Mouse (Mus musculus) embryonic facial prominence, embryonic 13.5 days (tissue): ENCODE measurements around the gene 4930426L09Rik. TPM values are rescaled to one million over a fixed set of nuclear protein-coding genes. Genes with fewer than 3 reads are reported as not detected.

ENCODE experiments used
- ATAC-seq: fragments of 200-750 bp; cut with Nextera tagmentation; 2 replicates; pipeline ENCODE4 v1.8.0; 2017; ENCODE audit warnings: low read depth; ENCODE audit not compliant: insufficient number of reproducible peaks, insufficient read depth, low FRiP score, low TSS enrichment
- H3K27ac ChIP-seq: fragments of 300-500 bp; sonication (generic); 2 replicates; pipeline ENCODE4 v1.5.1; 2015; ENCODE audit warnings: moderate library complexity, mild to moderate bottlenecking, inconsistent platforms
- H3K27me3 ChIP-seq: fragments of 300-500 bp; sonication (generic); 2 replicates; pipeline ENCODE4 v1.6.1; 2015; ENCODE audit warnings: mild to moderate bottlenecking, inconsistent platforms
- H3K36me3 ChIP-seq: fragments of 300-500 bp; sonication (generic); 2 replicates; pipeline ENCODE4 v1.6.1; 2015; ENCODE audit warnings: mild to moderate bottlenecking, inconsistent platforms
- H3K4me1 ChIP-seq: fragments of 300-500 bp; sonication (generic); 2 replicates; pipeline ENCODE4 v1.6.1; 2015; ENCODE audit warnings: inconsistent platforms
- H3K4me2 ChIP-seq: fragments of 300-500 bp; sonication (generic); 2 replicates; pipeline ENCODE4 v1.6.1; 2015; ENCODE audit warnings: moderate library complexity, mild to moderate bottlenecking, inconsistent platforms
- H3K4me3 ChIP-seq: fragments of 300-500 bp; sonication (generic); 2 replicates; pipeline ENCODE4 v1.5.1; 2015; ENCODE audit warnings: mild to moderate bottlenecking, inconsistent platforms
- H3K9ac ChIP-seq: fragments of 300-500 bp; sonication (generic); 2 replicates; pipeline ENCODE4 v1.6.1; 2015; ENCODE audit warnings: mild to moderate bottlenecking, inconsistent platforms
- H3K9me3 ChIP-seq: fragments of 300-500 bp; sonication (generic); 2 replicates; pipeline ENCODE4 v1.6.1; 2016; ENCODE audit warnings: inconsistent platforms
- WGBS: fragments of 180-500 bp; shearing (Covaris S2); methylation state at CpG from one replicate; pipeline ENCODE4 v1.1.7; 2015; ENCODE audit warnings: mixed read lengths; 5-methylcytosine and 5-hydroxymethylcytosine counted together
- polyA plus RNA-seq: library from polyadenylated mRNA; unstranded; fragments of >200 nt; fragmentation: Nextera tagmentation; extraction: Ambion mirVana; gene quantifications from 2 replicates; pipeline ENCODE4 v1.2.1, GENCODE M21; 2015

The 4930426L09Rik gene
- polyA plus RNA-seq, 1 experiment from 2014 or later = 0.28 TPM

GRCm38 (mm10) chr2:18971564-18971963 lies 26.6 kb upstream of the 4930426L09Rik start:
- Histone ChIP-seq H3K4me1 (0 out of 2 replicates have a peak, but pooled peaks cover 5% of the 10 kb centered on the region), H3K4me3 (no peak overlapping the region), H3K27ac (no peak overlapping the region), H3K9ac (no peak overlapping the region), H3K9me3 (peaks cover 6% of the 10 kb centered on the region), H3K4me2 (no peak overlapping the region), H3K27me3 (no peaks in the 10 kb centered on the region), H3K36me3 (no peaks in the 10 kb centered on the region)
- 84% methylated on average over 3 of the region's 3 CpGs for WGBS
- no peak for ATAC-seq

- no peak for ATAC-seq
- no peak overlapping the region for H3K27ac ChIP-seq
- no peak overlapping the region for H3K4me2 ChIP-seq
- peaks cover 6% of the 10 kb centered on the region for H3K9me3 ChIP-seq
- no peaks in the 10 kb centered on the region for H3K27me3 ChIP-seq
- H3K9ac ChIP-seq = no peak overlapping the region
- H3K36me3 ChIP-seq = no peaks in the 10 kb centered on the region
- 46% methylated on average over 4 of the region's 4 CpGs for WGBS
- H3K4me3 ChIP-seq = no peak overlapping the region
- peaks cover 10% of the 10 kb centered on the region; the same call in 1 of the 2 replicates for H3K4me1 ChIP-seq
Observed at GRCm38 (mm10) chr2:18974882-18975645, 23.1 kb upstream of the 4930426L09Rik start.

- WGBS = 94% methylated on average over 2 of the region's 2 CpGs
- no peak for ATAC-seq
- H3K36me3 ChIP-seq = no peaks in the 10 kb centered on the region
Observed at GRCm38 (mm10) chr2:18976175-18976574, 22.0 kb upstream of the 4930426L09Rik start.

DNA sequence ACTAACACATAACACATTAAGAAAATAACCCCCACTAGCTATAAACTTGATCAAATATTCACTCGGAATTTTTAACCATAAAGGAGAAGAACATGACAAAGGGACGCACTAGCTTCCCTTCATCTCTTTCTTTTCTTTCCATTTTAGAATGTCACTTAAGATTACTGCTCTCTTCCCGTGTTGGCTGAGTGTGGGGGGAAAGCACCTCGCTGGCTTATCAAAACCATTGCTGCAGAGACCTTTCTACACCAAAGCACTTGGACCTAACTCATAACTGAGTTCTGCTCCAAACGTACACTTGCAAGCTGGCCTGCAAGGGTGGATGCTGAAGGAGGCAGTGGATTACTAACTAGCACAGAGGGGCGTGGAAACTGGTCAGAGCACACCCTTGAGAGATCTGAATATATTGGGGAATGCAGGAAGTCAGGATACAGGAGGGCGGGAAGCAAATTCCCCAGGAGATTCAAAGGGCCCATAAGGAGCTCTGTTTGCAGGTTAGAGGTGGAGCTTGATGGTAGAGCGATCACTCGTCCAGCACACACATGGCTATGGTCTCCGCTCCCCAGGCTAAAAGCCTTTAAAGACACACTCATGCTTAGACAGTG lies 20.8 kb upstream of the 4930426L09Rik start:
- no peaks in the 10 kb centered on the region for H3K27me3 ChIP-seq
- peaks cover 11% of the 10 kb centered on the region; the same call in 1 of the 2 replicates for H3K4me1 ChIP-seq
- H3K27ac ChIP-seq = no peak overlapping the region
- H3K9me3 ChIP-seq = peaks cover 6% of the 10 kb centered on the region
- no peak overlapping the region for H3K4me2 ChIP-seq
- H3K4me3 ChIP-seq = no peak overlapping the region
- H3K36me3 ChIP-seq = no peaks in the 10 kb centered on the region
- no peak for ATAC-seq
- WGBS = 81% methylated on average over 10 of the region's 10 CpGs
- H3K9ac ChIP-seq = no peak overlapping the region

More at GRCm38 (mm10) chr2:18976175-18976574, 22.0 kb upstream of the 4930426L09Rik start:
- Histone ChIP-seq H3K4me1 (peaks cover 11% of the 10 kb centered on the region; the same call in 1 of the 2 replicates), H3K4me2 (no peak overlapping the region), H3K27ac (no peak overlapping the region), H3K27me3 (no peaks in the 10 kb centered on the region), H3K4me3 (no peak overlapping the region), H3K9ac (no peak overlapping the region), H3K9me3 (peaks cover 6% of the 10 kb centered on the region)

DNA sequence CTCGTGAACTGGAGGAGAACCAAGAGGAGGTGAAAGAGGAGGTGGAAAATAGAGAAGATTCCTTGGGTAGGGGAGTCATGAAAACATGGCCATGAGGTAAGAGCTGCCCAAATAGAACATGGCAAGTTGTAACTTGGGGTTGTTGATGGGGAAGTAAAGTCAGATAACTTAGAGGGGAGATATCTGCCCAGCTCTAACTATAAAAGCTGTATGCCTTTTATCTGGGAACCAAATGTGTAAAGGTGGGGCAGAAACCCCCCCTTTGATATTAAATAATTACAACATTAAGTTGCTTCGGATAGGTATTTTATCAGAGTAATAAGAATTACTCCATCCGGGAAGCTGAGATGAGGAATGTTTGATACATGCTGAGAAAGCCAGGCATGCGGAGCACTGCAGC lies 19.1 kb upstream of the 4930426L09Rik start:
- Histone ChIP-seq H3K27me3 (no peaks in the 10 kb centered on the region), H3K9ac (no peak overlapping the region), H3K4me2 (no peak overlapping the region), H3K9me3 (no peaks in the 10 kb centered on the region), H3K27ac (no peak overlapping the region), H3K4me3 (no peak overlapping the region), H3K4me1 (peaks cover 11% of the 10 kb centered on the region; the same call in 1 of the 2 replicates), H3K36me3 (no peaks in the 10 kb centered on the region)
- 85% methylated on average over 4 of the region's 4 CpGs for WGBS
- no peak for ATAC-seq

- Histone ChIP-seq H3K4me1 (peaks cover 11% of the 10 kb centered on the region; the same call in 1 of the 2 replicates), H3K4me2 (no peak overlapping the region), H3K9ac (no peak overlapping the region), H3K27ac (no peak overlapping the region), H3K27me3 (no peaks in the 10 kb centered on the region), H3K4me3 (no peak overlapping the region), H3K9me3 (no peaks in the 10 kb centered on the region), H3K36me3 (no peaks in the 10 kb centered on the region)
- whole genome bisulfite sequencing = 90% methylated on average over 7 of the region's 7 CpGs
- no peak for ATAC-seq
Observed at GRCm38 (mm10) chr2:18979675-18980074, 18.5 kb upstream of the 4930426L09Rik start.

DNA sequence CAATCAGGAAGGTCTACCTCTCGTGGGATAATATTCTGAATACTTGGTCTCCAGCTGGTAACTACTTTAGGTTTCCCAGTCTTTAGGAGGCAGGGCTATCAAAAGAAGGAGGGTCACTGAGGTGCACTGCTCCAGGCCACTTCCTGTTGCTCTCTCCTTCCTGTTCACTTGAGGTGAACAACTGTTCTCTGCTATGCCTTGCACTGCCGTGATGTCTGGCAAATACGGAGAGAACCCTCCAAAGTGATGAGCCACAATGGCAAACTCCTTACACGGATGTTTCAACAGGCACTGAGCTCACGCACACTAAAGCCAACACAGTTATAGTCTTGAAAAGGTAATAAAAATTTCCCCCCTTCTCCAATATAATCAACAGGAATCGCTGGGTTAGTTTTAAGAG lies 15.6 kb upstream of the 4930426L09Rik start:
- H3K36me3 ChIP-seq = no peaks in the 10 kb centered on the region
- no peak overlapping the region for H3K27ac ChIP-seq
- H3K9ac ChIP-seq = no peak overlapping the region
- WGBS = 71% methylated on average over 6 of the region's 6 CpGs
- peaks cover 6% of the 10 kb centered on the region; the same call in 1 of the 2 replicates for H3K4me1 ChIP-seq
- H3K27me3 ChIP-seq = no peaks in the 10 kb centered on the region
- no peaks in the 10 kb centered on the region for H3K9me3 ChIP-seq
- H3K4me3 ChIP-seq = no peak overlapping the region
- no peak for ATAC-seq
- H3K4me2 ChIP-seq = no peak overlapping the region

- Histone ChIP-seq H3K36me3 (no peaks in the 10 kb centered on the region), H3K9ac (no peak overlapping the region), H3K27me3 (no peaks in the 10 kb centered on the region), H3K4me1 (peaks cover 6% of the 10 kb centered on the region; the same call in 1 of the 2 replicates), H3K4me2 (no peak overlapping the region), H3K4me3 (no peak overlapping the region), H3K9me3 (no peaks in the 10 kb centered on the region), H3K27ac (no peak overlapping the region)
- no peak for ATAC-seq
Observed at GRCm38 (mm10) chr2:18983546-18983945, 14.6 kb upstream of the 4930426L09Rik start.

DNA sequence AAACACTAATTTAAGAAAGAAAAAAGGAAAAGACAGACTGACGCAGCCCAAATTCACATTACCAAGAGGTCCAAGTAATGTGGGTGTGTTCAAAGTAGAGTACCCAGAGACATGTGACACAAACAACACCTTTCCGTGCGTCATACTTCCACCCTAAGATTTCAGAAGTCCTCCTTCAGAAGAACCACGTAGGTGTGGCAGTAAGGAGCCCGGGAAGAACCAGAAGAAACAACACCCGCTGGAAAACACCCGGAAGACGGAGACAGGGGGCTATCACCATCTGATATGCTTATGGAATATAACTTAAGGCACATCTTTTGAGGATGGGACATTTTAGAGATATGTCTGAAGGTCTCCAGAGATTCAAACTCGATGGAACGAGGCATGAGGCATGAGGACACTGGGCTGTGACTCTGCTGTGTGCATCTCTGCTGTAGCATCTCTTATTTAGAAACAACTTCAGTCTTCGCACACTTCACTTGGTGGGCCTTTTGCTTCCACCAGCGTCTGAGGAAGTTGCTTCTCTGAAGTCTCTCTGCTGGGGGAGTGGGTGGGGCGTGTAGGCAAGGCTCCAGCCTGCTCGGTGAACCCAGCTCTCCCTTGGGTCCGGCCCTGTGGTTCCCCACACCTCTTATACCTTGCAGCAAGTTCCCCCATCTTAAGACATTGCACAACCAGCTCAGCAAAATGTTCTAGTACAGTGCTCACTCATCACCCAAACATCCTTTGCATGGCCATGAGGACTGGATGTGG lies 13.9 kb upstream of the 4930426L09Rik start:
- Histone ChIP-seq H3K27me3 (no peaks in the 10 kb centered on the region), H3K4me3 (no peak overlapping the region), H3K9me3 (no peaks in the 10 kb centered on the region), H3K9ac (no peak overlapping the region), H3K36me3 (no peaks in the 10 kb centered on the region), H3K4me1 (peaks cover 6% of the 10 kb centered on the region; the same call in 1 of the 2 replicates), H3K4me2 (no peak overlapping the region), H3K27ac (no peak overlapping the region)
- 92% methylated on average over 15 of the region's 15 CpGs for WGBS
- ATAC-seq = no peak

- no peaks in the 10 kb centered on the region for H3K36me3 ChIP-seq
- H3K27ac ChIP-seq = no peak overlapping the region
- no peak overlapping the region for H3K4me3 ChIP-seq
- no peaks in the 10 kb centered on the region for H3K9me3 ChIP-seq
- ATAC-seq = no peak
- H3K9ac ChIP-seq = no peak overlapping the region
- no peaks in the 10 kb centered on the region for H3K27me3 ChIP-seq
- 81% methylated on average over 3 of the region's 3 CpGs for WGBS
- no peak overlapping the region for H3K4me2 ChIP-seq
- H3K4me1 ChIP-seq = no peaks in the 10 kb centered on the region
Observed at GRCm38 (mm10) chr2:18985506-18985905, 12.6 kb upstream of the 4930426L09Rik start.

- WGBS = 83% methylated on average over 3 of the region's 3 CpGs
- Histone ChIP-seq H3K9me3 (no peaks in the 10 kb centered on the region), H3K4me1 (peaks cover under 1% of the 10 kb centered on the region; the same call in 1 of the 2 replicates), H3K4me3 (no peak overlapping the region), H3K27me3 (no peaks in the 10 kb centered on the region), H3K27ac (no peak overlapping the region), H3K4me2 (no peak overlapping the region), H3K9ac (no peak overlapping the region), H3K36me3 (no peaks in the 10 kb centered on the region)
- no peak for ATAC-seq
Observed at GRCm38 (mm10) chr2:18988885-18989284, 9.3 kb upstream of the 4930426L09Rik start.
